Mouse (Mus musculus): ENCODE measurements around the gene Prickle2.

Gene Prickle2

GRCm38 (mm10) chr6:92706145-92706466 lies at the start of gene Prickle2:
Gene Prickle2 (minus strand): TSS chr6:92706155.
- no peak for DNase-seq (ENCODE audit: low spot score)

GRCm38 (mm10) chr6:92752737-92753136 lies 46.8 kb upstream of the Prickle2 start:
- DNase-seq (ENCODE audit: low spot score) = no peak

DNA sequence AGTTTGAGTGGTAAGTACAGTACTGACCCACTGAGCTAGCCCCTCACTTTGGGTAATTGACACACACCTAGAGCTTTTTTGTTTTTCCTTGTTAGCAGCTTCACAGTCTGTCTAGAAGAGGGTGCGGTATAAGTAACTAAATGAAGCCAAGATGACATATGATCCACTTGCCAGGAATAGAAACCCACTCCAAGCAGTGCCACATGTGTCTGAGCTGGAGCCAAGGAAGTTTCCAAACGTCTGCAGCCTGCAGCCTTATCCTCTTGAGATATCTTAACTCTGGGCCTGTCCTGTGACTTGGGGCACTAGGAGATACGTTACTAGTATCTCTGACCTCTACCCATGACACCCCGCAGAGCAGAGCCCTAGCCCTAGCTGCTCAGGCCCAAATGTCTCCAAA lies 43.5 kb upstream of the Prickle2 start:
- DNase-seq (ENCODE audit: low spot score) = no peak

- DNase-seq (ENCODE audit: low spot score) = peak; percentile 77
Measured at GRCm38 (mm10) chr6:92743605-92744004, 37.6 kb upstream of the Prickle2 start.

DNA sequence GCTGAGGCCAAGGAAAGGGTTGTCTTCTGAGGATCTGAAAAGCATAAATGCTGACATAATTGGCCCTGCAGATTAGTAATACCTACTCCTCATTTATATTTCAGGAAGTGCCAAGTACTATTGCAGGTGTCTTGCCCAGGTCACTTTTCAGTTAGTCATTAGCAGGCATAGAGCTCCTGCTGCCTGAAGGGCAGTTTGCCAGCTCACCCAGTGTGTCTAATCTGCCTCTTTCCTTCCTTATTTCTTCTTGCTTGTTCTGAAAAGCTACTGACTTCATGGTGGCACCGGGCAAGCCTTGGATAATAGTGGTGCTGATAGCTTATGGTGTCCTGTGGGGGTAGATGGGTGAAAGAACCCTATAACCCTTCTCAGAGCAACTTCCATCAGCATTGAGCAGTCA lies 31.2 kb upstream of the Prickle2 start:
- no peak for DNase-seq (ENCODE audit: low spot score)

- no peak for DNase-seq (ENCODE audit: low spot score)
Measured at GRCm38 (mm10) chr6:92733651-92734050, 27.7 kb upstream of the Prickle2 start.

- no peak for DNase-seq (ENCODE audit: low spot score)
Measured at GRCm38 (mm10) chr6:92728514-92728913, 22.6 kb upstream of the Prickle2 start.

GRCm38 (mm10) chr6:92728084-92728483 lies 22.1 kb upstream of the Prickle2 start:
- peak; percentile 82 for DNase-seq (ENCODE audit: low spot score)

GRCm38 (mm10) chr6:92727351-92727986 lies 21.5 kb upstream of the Prickle2 start:
- no peak for DNase-seq (ENCODE audit: low spot score)

DNA sequence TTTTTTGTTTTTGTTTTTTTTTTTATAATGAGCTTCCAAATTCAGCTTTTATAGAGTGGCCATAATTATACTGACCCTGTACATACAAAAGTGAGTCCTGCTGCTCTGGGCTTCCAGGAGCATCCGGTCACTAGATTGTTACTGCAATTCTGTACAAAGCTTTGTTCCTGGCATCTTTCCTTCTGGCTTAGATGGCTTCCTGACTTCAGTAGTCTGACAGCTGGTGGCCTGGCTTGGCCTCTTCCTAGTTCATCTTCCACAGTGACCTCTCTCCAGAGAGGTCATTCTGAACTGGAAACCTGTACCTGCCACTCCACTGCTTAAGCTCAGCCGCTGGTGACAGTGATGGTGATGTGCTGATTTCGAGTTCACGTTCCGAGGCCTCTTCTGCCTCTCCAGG lies 20.2 kb upstream of the Prickle2 start:
- no peak for DNase-seq (ENCODE audit: low spot score)

GRCm38 (mm10) chr6:92724394-92724793 lies 18.4 kb upstream of the Prickle2 start:
- DNase-seq (ENCODE audit: low spot score) = no peak

DNA sequence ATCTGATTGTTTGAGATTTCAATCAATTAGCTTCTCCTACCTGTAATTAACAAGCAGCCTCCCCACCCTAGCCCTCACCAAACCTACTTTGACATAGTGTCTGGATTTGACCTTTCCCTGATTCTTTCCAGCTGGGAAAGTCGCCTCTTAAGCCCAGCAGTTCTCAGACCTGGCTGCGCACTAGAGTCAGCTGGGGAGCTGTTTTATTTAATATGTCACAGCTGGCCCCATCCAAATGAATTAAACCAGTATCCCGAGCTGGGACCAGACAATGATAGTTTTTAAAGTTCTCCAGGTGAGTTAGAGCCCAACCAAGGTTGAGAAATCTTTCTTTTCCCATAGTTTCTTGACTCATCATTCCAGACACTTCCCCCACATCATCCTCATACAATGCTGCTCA lies 9.9 kb upstream of the Prickle2 start:
- no peak for DNase-seq (ENCODE audit: low spot score)

GRCm38 (mm10) chr6:92714748-92715147 lies 8.8 kb upstream of the Prickle2 start:
- DNase-seq (ENCODE audit: low spot score) = no peak

DNA sequence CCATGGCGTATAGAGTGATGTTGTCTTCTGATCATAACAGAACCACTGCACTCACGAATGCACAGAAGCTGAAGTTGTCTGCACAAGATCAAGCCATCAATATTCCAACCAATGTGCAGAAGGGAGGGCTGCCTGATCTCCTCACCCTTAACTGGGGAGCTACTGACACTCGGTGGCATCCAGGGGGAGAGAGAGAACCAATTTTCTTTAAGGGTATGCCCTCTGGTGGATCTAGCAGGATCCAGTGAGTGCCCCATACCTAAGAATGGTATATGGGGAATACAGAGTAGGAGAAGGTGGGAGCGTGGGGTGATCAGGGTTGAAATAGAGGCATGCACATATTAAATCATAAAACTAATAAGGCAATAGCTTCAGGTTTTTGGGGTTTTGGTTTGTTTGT lies 2.2 kb upstream of the Prickle2 start:
- no peak for DNase-seq (ENCODE audit: low spot score)

- no peak for DNase-seq (ENCODE audit: low spot score)
Measured at GRCm38 (mm10) chr6:92705353-92706144, 406 bp downstream of the Prickle2 start.

DNA sequence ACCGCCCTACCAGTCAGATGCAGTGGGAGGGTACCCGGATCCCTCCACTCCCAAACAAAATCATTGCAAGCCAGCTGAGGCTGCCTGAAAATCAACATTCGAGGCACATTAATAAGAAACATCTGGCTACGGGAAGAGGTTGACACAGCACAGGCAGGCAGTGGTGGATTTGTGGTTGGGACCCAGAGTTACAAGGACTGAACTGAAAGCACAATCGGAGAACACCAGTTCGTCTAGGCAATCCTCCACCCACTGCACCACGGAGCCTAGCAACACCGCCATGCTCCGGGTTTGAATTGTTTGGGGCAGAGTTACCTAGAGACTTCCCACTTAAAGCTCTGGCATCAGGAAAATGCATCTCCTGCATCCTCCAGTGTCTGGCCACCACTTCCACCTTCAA lies 1.1 kb downstream of the Prickle2 start:
- DNase-seq (ENCODE audit: low spot score) = no peak

- no peak for DNase-seq (ENCODE audit: low spot score)
Measured at GRCm38 (mm10) chr6:92699491-92700209, 6.3 kb downstream of the Prickle2 start.

- no peak for DNase-seq (ENCODE audit: low spot score)
Measured at GRCm38 (mm10) chr6:92697807-92698206, 8.1 kb downstream of the Prickle2 start.

DNA sequence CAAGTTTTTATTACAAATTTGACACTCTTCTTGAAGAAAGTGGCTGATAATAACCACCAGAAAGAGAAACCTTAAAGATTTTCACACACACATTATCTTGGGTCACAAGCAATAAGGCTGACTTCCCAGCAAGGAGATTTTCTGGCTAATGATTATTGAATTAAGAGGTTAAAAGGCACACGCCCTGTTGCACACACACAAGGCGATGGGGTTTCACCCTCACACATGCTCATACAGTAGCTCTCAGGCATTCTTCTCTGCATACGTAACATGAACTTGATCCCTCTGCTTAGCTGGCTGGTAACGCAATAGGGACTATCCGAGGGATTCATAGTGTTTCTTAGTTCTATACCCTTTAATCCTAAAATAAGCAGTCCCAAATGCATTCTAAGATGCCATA lies 18.6 kb downstream of the Prickle2 start:
- no peak for DNase-seq (ENCODE audit: low spot score)

DNA sequence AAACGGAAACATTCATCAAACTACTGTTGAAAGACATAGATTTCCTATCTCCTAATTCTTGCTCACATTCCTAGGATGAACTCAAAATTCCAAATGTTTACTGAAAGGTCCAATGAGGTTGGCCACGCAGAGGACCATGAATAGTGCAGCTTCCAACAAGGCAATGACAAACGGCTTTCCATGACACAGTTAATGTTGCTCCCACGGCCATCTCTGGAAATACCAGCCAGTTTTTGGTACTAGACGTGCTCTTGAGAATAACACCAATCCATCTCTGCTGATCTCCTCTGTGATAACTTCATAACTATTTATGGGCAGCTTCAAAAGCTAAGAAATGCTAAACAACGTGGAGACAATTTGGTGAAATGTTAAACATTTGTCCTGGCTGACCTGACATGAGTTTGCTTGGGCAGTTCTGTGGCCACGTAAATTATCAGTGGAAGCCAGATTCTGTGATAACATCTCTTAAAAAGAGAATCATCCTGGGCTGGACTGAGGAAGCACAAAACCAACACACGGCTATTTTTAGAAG lies 31.5 kb downstream of the Prickle2 start:
- no peak for DNase-seq (ENCODE audit: low spot score)

DNA sequence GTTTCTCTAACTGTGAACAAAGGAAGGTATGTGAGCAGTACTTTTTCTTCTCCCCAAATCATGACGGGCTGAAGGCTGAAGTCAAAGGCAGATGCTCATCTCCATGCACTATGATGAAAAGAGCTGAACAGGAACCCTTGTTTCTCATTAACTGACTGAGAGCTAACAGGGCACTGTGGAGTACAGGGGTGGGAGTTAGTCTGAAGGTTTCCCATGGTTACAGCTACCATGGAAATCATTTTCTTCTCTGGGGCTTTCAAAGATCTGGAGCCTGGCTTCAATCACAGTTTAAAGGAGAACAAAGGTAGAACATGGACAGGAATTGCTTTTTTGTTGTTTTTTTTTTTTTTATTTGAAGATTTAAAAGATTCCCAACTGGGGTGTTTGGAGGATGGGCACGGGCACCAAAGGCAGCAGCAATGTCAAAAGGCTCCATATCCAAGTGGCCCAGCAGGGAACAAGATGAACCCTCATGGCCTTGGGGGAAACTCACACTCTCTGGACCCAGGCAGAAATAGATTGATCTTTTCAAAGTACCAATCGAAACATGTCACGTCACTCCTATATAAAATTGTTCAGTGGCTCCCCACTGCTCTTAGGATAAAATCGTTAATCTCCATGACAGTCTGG lies 35.3 kb downstream of the Prickle2 start:
- no peak for DNase-seq (ENCODE audit: low spot score)

- DNase-seq (ENCODE audit: low spot score) = no peak
Measured at GRCm38 (mm10) chr6:92669623-92670022, 36.3 kb downstream of the Prickle2 start.
